8 mouse cellular contexts compared by ENCODE assay signal in the genomic region with DNA sequence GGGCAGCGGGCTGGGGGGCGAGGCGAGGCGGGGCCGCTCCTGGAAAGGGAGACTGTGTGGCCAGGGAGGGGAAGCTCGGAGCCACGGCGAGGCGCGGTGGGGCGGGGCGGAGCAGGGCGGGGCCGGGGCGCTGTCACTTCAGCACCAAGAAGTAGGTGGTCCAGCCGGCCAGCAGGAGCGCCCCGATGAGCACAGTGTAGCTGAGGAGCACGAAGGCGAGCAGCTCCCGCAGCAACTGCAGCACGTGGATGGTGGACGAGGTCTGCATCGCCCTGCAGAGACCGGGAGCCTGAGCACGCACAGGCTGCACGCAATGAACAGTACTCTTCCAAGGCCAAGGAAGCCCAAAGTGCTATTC. TPM values are rescaled to one million over a fixed set of nuclear protein-coding genes. Genes with fewer than 3 reads are reported as not detected.
DNase-seq lines count a peak whose midpoint lies in the region; ATAC-seq and TF ChIP-seq lines count a peak whose summit lies in the region.

No protein-coding gene starts in this region.

- intact Hi-C loops in left cerebral cortex, postnatal 25 days (cut with DNase I): no loop called here

- peak overlapping the region; percentile 91 for H3K4me3 ChIP-seq in heart, embryonic 16.5 days (ENCODE audit: low read length)

- ATAC-seq in heart, embryonic 16.5 days (replicated peaks; ENCODE audit: extremely low read depth, insufficient read depth, low FRiP score): peak; percentile 92
- ATAC-seq in Patski: peak; percentile 72
- peak; percentile 70 for ATAC-seq in megakaryocyte, adult 5-6 weeks (ENCODE audit: poor library complexity, severe bottlenecking)

- H3K4me1 ChIP-seq in heart, embryonic 16.5 days (ENCODE audit: control insufficient read depth, insufficient read depth, low read length): peaks cover 11% of the 10 kb centered on the region

- no peak for DNase-seq in heart, adult 9 months (ENCODE audit: low spot score in 2 of 2)
- no peak for DNase-seq in Patski (ENCODE audit: low read depth, low spot score)
- DNase-seq in forelimb bud, embryonic 11.5 days (ENCODE audit: low read depth, low spot score): peak; percentile 73
- no peak for DNase-seq in left cerebral cortex, postnatal 25 days (ENCODE audit: low spot score in 2 of 2)
- DNase-seq in layer of hippocampus, postnatal 10 days (ENCODE audit: low spot score in 2 of 2): no peak
- DNase-seq in layer of hippocampus, adult 18-20 months (ENCODE audit: low spot score in 2 of 2): no peak

- no peak for TF ChIP-seq CTCF in Patski (IDR thresholded peaks at IDR 0.05)

- in situ Hi-C loops in Patski (cut with MboI; ENCODE audit: low pct_unique_long_range_greater_than_20kb): no loop called here

- WGBS in heart, embryonic 16.5 days: under 1% methylated on average over 26 of the region's 27 CpGs

- H3K36me3 ChIP-seq in heart, embryonic 16.5 days (ENCODE audit: control insufficient read depth, insufficient read depth): no peaks in the 10 kb centered on the region

- CTCF ChIA-PET in Patski (lab: Charles Lee): no interaction called here

- no peaks in the 10 kb centered on the region for H3K27me3 ChIP-seq in heart, embryonic 16.5 days (ENCODE audit: control insufficient read depth, insufficient read depth, low read length)
- no peaks in the 10 kb centered on the region for H3K27me3 ChIP-seq in Patski

- 0 out of 2 replicates have a peak overlapping the region, but pooled peaks have one; percentile 54 for H3K9ac ChIP-seq in heart, embryonic 16.5 days (ENCODE audit: low read length)

- H3K9me3 ChIP-seq in heart, embryonic 16.5 days (replicated peaks; ENCODE audit: control insufficient read depth, low read length): no peaks in the 10 kb centered on the region

- POLR2A ChIA-PET in Patski (lab: Charles Lee): no interaction called here

- peak overlapping the region; percentile 98 for H3K4me2 ChIP-seq in heart, embryonic 16.5 days (ENCODE audit: low read depth, low read length)

- 0 out of 2 replicates have a peak overlapping the region, but pooled peaks have one; percentile 43 for H3K27ac ChIP-seq in heart, embryonic 16.5 days (ENCODE audit: low read length)

RNA-seq across cellular contexts. Expression of gene Diablo, which starts 0.4 kb away (rescaled TPM):
- 103 and 105 TPM in 2 replicates for polyA plus RNA-seq in heart, embryonic 16.5 days (2015; fragmentation: Nextera tagmentation; extraction: Ambion mirVana)
- 58.4 TPM for polyA plus RNA-seq in Patski (2021)
- 18.1 and 19.6 TPM in 2 replicates for total RNA-seq in megakaryocyte, adult 5-6 weeks (2015)
- 28.3 and 31.8 TPM in 2 replicates for total RNA-seq in megakaryocyte, adult 5-6 weeks (2017)
- total RNA-seq in left cerebral cortex, postnatal 25 days (2021): 10 to 100 TPM; 29.9 to 32.4 TPM
- total RNA-seq in layer of hippocampus, postnatal 10 days (2021): 10 to 100 TPM; 41.3 to 48.8 TPM
- 10 to 100 TPM; 30.9 to 32.0 TPM for total RNA-seq in layer of hippocampus, adult 18-20 months (2021)

RNA-seq across cellular contexts. Expression of gene Gm49027, which starts 0.9 kb away (rescaled TPM):
- 0.09 and 0.34 TPM in 2 replicates for polyA plus RNA-seq in heart, embryonic 16.5 days (2015; fragmentation: Nextera tagmentation; extraction: Ambion mirVana)
- 0.37 TPM for polyA plus RNA-seq in Patski (2021)
- total RNA-seq in megakaryocyte, adult 5-6 weeks (2015): 0.09 TPM in 1 of 2 replicates, not detected in the other
- total RNA-seq in megakaryocyte, adult 5-6 weeks (2017): not detected in 2 replicates
- total RNA-seq in left cerebral cortex, postnatal 25 days (2021): 1 to 10 TPM; 2.5 to 5.7 TPM
- 1 to 10 TPM; 6.2 to 8.7 TPM for total RNA-seq in layer of hippocampus, postnatal 10 days (2021)
- total RNA-seq in layer of hippocampus, adult 18-20 months (2021): 1 to 10 TPM; 2.2 to 5.0 TPM

RNA-seq across cellular contexts. Expression of gene B3gnt4, which starts 14.1 kb away (rescaled TPM):
- polyA plus RNA-seq in heart, embryonic 16.5 days (2015; fragmentation: Nextera tagmentation; extraction: Ambion mirVana): 0.11 and 0.17 TPM in 2 replicates
- 0.22 TPM for polyA plus RNA-seq in Patski (2021)
- not detected in 2 replicates for total RNA-seq in megakaryocyte, adult 5-6 weeks (2015)
- not detected in 2 replicates for total RNA-seq in megakaryocyte, adult 5-6 weeks (2017)
- 1 to 10 TPM; 1.1 TPM for total RNA-seq in left cerebral cortex, postnatal 25 days (2021)
- 1 to 10 TPM; 1.3 to 1.8 TPM for total RNA-seq in layer of hippocampus, postnatal 10 days (2021)
- under 1 TPM; 0.52 to 0.68 TPM for total RNA-seq in layer of hippocampus, adult 18-20 months (2021)

RNA-seq across cellular contexts. Expression of gene Il31, which starts 35.1 kb away (rescaled TPM):
- polyA plus RNA-seq in heart, embryonic 16.5 days (2015; fragmentation: Nextera tagmentation; extraction: Ambion mirVana): not detected in 2 replicates
- not detected for polyA plus RNA-seq in Patski (2021)
- total RNA-seq in megakaryocyte, adult 5-6 weeks (2015): not detected in 2 replicates
- not detected in 2 replicates for total RNA-seq in megakaryocyte, adult 5-6 weeks (2017)
- not detected for total RNA-seq in left cerebral cortex, postnatal 25 days (2021)
- total RNA-seq in layer of hippocampus, postnatal 10 days (2021): not detected
- total RNA-seq in layer of hippocampus, adult 18-20 months (2021): not detected

RNA-seq across cellular contexts. Expression of gene Lrrc43, which starts 35.3 kb away (rescaled TPM):
- polyA plus RNA-seq in heart, embryonic 16.5 days (2015; fragmentation: Nextera tagmentation; extraction: Ambion mirVana): 0.07 and 0.09 TPM in 2 replicates
- polyA plus RNA-seq in Patski (2021): not detected
- not detected in 2 replicates for total RNA-seq in megakaryocyte, adult 5-6 weeks (2015)
- not detected in 2 replicates for total RNA-seq in megakaryocyte, adult 5-6 weeks (2017)
- total RNA-seq in left cerebral cortex, postnatal 25 days (2021): under 1 TPM; 0.34 to 0.57 TPM
- 1 to 10 TPM; 1.7 to 2.2 TPM for total RNA-seq in layer of hippocampus, postnatal 10 days (2021)
- total RNA-seq in layer of hippocampus, adult 18-20 months (2021): under 1 TPM; 0.79 TPM
